In genomic region chr10:117625500-117626296, GRCm38 (mm10) we compare ENCODE assay signal across 14 mouse cellular contexts. TPM values are rescaled to one million over a fixed set of nuclear protein-coding genes. Genes with fewer than 3 reads are reported as not detected.
DNase-seq lines count a peak whose midpoint lies in the region; ATAC-seq and TF ChIP-seq lines count a peak whose summit lies in the region.
"Had no signal": no experiment of that assay in that cellular context is flagged by ENCODE, and none has a peak within 500 bp of the region (broad histone marks: within the 10 kb centered on the region; RNA-seq: fewer than 3 reads in every experiment).

No protein-coding gene starts in this region.

- 0 out of 2 replicates have a peak overlapping the region, but pooled peaks have one; percentile 9 for H3K4me2 ChIP-seq in kidney, embryonic 15.5 days
- H3K4me2 ChIP-seq in kidney, embryonic 16.5 days (replicated peaks; ENCODE audit: low read depth, low read length): no peak overlapping the region
- H3K4me2 ChIP-seq in intestine, postnatal 0 days (replicated peaks; ENCODE audit: low read depth): no peak overlapping the region
- H3K4me2 ChIP-seq: hindbrain, embryonic 13.5 days; liver, embryonic 15.5 days had no signal

- TF ChIP-seq CTCF in intestine, postnatal 0 days (IDR thresholded peaks at IDR 0.05; ENCODE audit: low read depth): no peak

- H3K9ac ChIP-seq in kidney, embryonic 15.5 days: no peak overlapping the region
- H3K9ac ChIP-seq in kidney, embryonic 16.5 days (replicated peaks; ENCODE audit: low read length): no peak overlapping the region
- H3K9ac ChIP-seq in intestine, postnatal 0 days (ENCODE audit: low read depth, low read length): no peak overlapping the region
- H3K9ac ChIP-seq: hindbrain, embryonic 13.5 days; liver, embryonic 15.5 days had no signal

- H3K4me1 ChIP-seq in kidney, embryonic 15.5 days: peaks cover 31% of the 10 kb centered on the region
- H3K4me1 ChIP-seq in kidney, embryonic 16.5 days (ENCODE audit: insufficient read depth, low read length): peaks cover 25% of the 10 kb centered on the region; the same call in 1 of the 2 replicates
- no peaks in the 10 kb centered on the region for H3K4me1 ChIP-seq in intestine, postnatal 0 days (replicated peaks; ENCODE audit: control insufficient read depth, insufficient read depth, low read length)

- H3K36me3 ChIP-seq in kidney, embryonic 15.5 days: no peaks in the 10 kb centered on the region
- H3K36me3 ChIP-seq in kidney, embryonic 16.5 days (ENCODE audit: insufficient read depth, low read length): no peaks in the 10 kb centered on the region
- no peaks in the 10 kb centered on the region for H3K36me3 ChIP-seq in intestine, postnatal 0 days (ENCODE audit: control insufficient read depth, insufficient read depth)
- H3K36me3 ChIP-seq: hindbrain, embryonic 13.5 days; liver, embryonic 15.5 days had no signal

- ATAC-seq in kidney, embryonic 15.5 days (replicated peaks; ENCODE audit: low FRiP score): no peak
- ATAC-seq in kidney, embryonic 16.5 days (ENCODE audit: low FRiP score, low TSS enrichment): no peak
- ATAC-seq in intestine, postnatal 0 days: peak; percentile 83

- H3K9me3 ChIP-seq in kidney, embryonic 15.5 days (replicated peaks): no peaks in the 10 kb centered on the region
- no peaks in the 10 kb centered on the region for H3K9me3 ChIP-seq in kidney, embryonic 16.5 days (ENCODE audit: low read length)
- no peaks in the 10 kb centered on the region for H3K9me3 ChIP-seq in intestine, postnatal 0 days (ENCODE audit: control insufficient read depth)
- H3K9me3 ChIP-seq: hindbrain, embryonic 13.5 days; liver, embryonic 15.5 days had no signal

- H3K27me3 ChIP-seq in kidney, embryonic 15.5 days: peaks cover 18% of the 10 kb centered on the region
- peaks cover 11% of the 10 kb centered on the region for H3K27me3 ChIP-seq in kidney, embryonic 16.5 days (ENCODE audit: insufficient read depth, low read length)
- 0 out of 2 replicates have a peak, but pooled peaks cover 2% of the 10 kb centered on the region for H3K27me3 ChIP-seq in intestine, postnatal 0 days (replicated peaks; ENCODE audit: control insufficient read depth, insufficient read depth, low read length)

- no peak overlapping the region for H3K27ac ChIP-seq in kidney, embryonic 15.5 days
- H3K27ac ChIP-seq in kidney, embryonic 16.5 days (ENCODE audit: low read length): no peak overlapping the region
- peak overlapping the region; percentile 62; the same call in 1 of the 2 replicates for H3K27ac ChIP-seq in intestine, postnatal 0 days (ENCODE audit: low read depth, low read length)
- H3K27ac ChIP-seq: hindbrain, embryonic 13.5 days; liver, embryonic 15.5 days had no signal

- WGBS in kidney, embryonic 15.5 days: 35% methylated on average over 9 of the region's 9 CpGs
- WGBS in kidney, embryonic 16.5 days: 32% methylated on average over 8 of the region's 9 CpGs
- 47% methylated on average over 8 of the region's 9 CpGs for WGBS in intestine, postnatal 0 days

- DNase-seq in 3T3-L1 (ENCODE audit: low read depth, low spot score) (peak; percentile 94), R1 (ENCODE audit: low read depth, low spot score) (peak; percentile 69)
- DNase-seq in urinary bladder, postnatal 36 days (ENCODE audit: low spot score in 2 of 2): no peak
- DNase-seq in gastrocnemius, postnatal 4 days (ENCODE audit: low spot score in 2 of 2): no peak
- DNase-seq in urinary bladder, postnatal 4 days (ENCODE audit: low spot score in 2 of 2): no peak
- DNase-seq: adrenal gland, adult 2 months; cerebellum, adult 2 months; kidney, adult 9 months; layer of hippocampus, adult 9-11 months had no signal

- no peak overlapping the region for H3K4me3 ChIP-seq in kidney, embryonic 15.5 days (replicated peaks)
- H3K4me3 ChIP-seq in kidney, embryonic 16.5 days (ENCODE audit: low read length): no peak overlapping the region
- H3K4me3 ChIP-seq in intestine, postnatal 0 days (ENCODE audit: low read depth, low read length): no peak overlapping the region
- H3K4me3 ChIP-seq: hindbrain, embryonic 13.5 days; liver, embryonic 15.5 days had no signal

RNA-seq across cellular contexts. Expression of gene Cpm, which starts 3.6 kb away (rescaled TPM):
- 31.3 and 31.5 TPM in 2 replicates for polyA plus RNA-seq in kidney, embryonic 15.5 days (2015; fragmentation: Nextera tagmentation; extraction: Ambion mirVana)
- 31.2 and 33.6 TPM in 2 replicates for polyA plus RNA-seq in kidney, embryonic 16.5 days (2015; fragmentation: Nextera tagmentation; extraction: Ambion mirVana)
- 32.8 and 33.8 TPM in 2 replicates for polyA plus RNA-seq in intestine, postnatal 0 days (2015; fragmentation: Nextera tagmentation; extraction: Ambion mirVana)
- total RNA-seq in gastrocnemius, postnatal 4 days (2021): 10 to 100 TPM; 13.2 to 14.0 TPM

Comparison
In these comparisons a context has a peak if more than half of its experiments do, and no peak if none do; other contexts are left out.
1. DNase-seq: peak in 3T3-L1 (single experiment) and R1 (single experiment); none in urinary bladder, postnatal 36 days (0 of 2), gastrocnemius, postnatal 4 days (0 of 2) and urinary bladder, postnatal 4 days (0 of 2).